Mouse (Mus musculus) myocyte (in vitro differentiated cells): ENCODE measurements around the gene Sf3b1. TPM values are rescaled to one million over a fixed set of nuclear protein-coding genes. Genes with fewer than 3 reads are reported as not detected.
"Not testable (repeated sequence)": the region's sequence is repeated elsewhere in the genome, so short reads cannot be mapped to it uniquely, and the experiment has no call there.

Experiments
- H3K27me3 ChIP-seq: one replicate; pipeline ENCODE4 v1.6.1; 2011; ENCODE audit not compliant: control insufficient read depth, insufficient read depth, insufficient read length
- H3K36me3 ChIP-seq: one replicate; pipeline ENCODE4 v1.6.1; 2011; ENCODE audit not compliant: control insufficient read depth, insufficient read depth
- H3K4me2 ChIP-seq: one replicate; pipeline ENCODE4 v1.6.1; 2011; ENCODE audit warnings: low read depth, control low read depth
- H3K4me3 ChIP-seq: one replicate; pipeline ENCODE4 v1.5.1; 2011; ENCODE audit warnings: mild to moderate bottlenecking, control low read depth, moderate library complexity
- H3K79me2 ChIP-seq: one replicate; pipeline ENCODE4 v1.6.1; 2011; ENCODE audit not compliant: control insufficient read depth, insufficient read depth
- H3ac ChIP-seq: one replicate; pipeline ENCODE4 v1.6.1; 2011; ENCODE audit not compliant: control insufficient read depth, insufficient read length
- CEBPB ChIP-seq: IDR thresholded peaks from 2 replicates; pipeline ENCODE4 v1.6.1; 2011; ENCODE audit warnings: mild to moderate bottlenecking, moderate library complexity; ENCODE audit not compliant: poor library complexity, insufficient read depth, severe bottlenecking
- E2F4 ChIP-seq: IDR thresholded peaks from one replicate; pipeline ENCODE4 v1.6.1; 2011; ENCODE audit warnings: mild to moderate bottlenecking, control low read depth, moderate library complexity; ENCODE audit not compliant: insufficient read depth
- MAX ChIP-seq: IDR thresholded peaks from one replicate; pipeline ENCODE4 v1.6.1; 2011; ENCODE audit warnings: low read depth, mild to moderate bottlenecking, control low read depth
- MYOD1 ChIP-seq, 3 experiments: IDR thresholded peaks; one replicate each; pipeline ENCODE4 v1.6.1; 2011; ENCODE audit warnings: control low read depth in 2 of 3, low read depth in 2 of 3, mild to moderate bottlenecking in 2 of 3, moderate library complexity in 1 of 3; ENCODE audit not compliant: insufficient read length in 2 of 3, control insufficient read depth in 1 of 3
- MYOG ChIP-seq, 3 experiments: IDR thresholded peaks; one replicate each; pipeline ENCODE4 v1.6.1; 2011; ENCODE audit warnings: control low read depth in 2 of 3, low read depth in 2 of 3, mild to moderate bottlenecking in 2 of 3; ENCODE audit not compliant: insufficient read length in 2 of 3, control insufficient read depth in 1 of 3, insufficient read depth in 1 of 3
- POLR2A ChIP-seq: IDR thresholded peaks from one replicate; pipeline ENCODE4 v1.6.1; 2011; ENCODE audit warnings: low read depth, mild to moderate bottlenecking, control low read depth, moderate library complexity; ENCODE audit not compliant: insufficient read length
- POLR2AphosphoS2 ChIP-seq: IDR thresholded peaks from one replicate; pipeline ENCODE4 v1.6.1; 2011; ENCODE audit warnings: low read depth, control low read depth; ENCODE audit not compliant: insufficient read length
- REST ChIP-seq: IDR thresholded peaks from one replicate; pipeline ENCODE4 v1.6.1; 2011; ENCODE audit warnings: mild to moderate bottlenecking, control low read depth, moderate library complexity; ENCODE audit not compliant: insufficient read depth, insufficient read length
- SRF ChIP-seq: IDR thresholded peaks from one replicate; pipeline ENCODE4 v1.6.1; 2011; ENCODE audit warnings: low read depth; ENCODE audit not compliant: control insufficient read depth, insufficient read length
- TCF12 ChIP-seq: IDR thresholded peaks from one replicate; pipeline ENCODE4 v1.6.1; 2011; ENCODE audit warnings: mild to moderate bottlenecking, control low read depth; ENCODE audit not compliant: poor library complexity, insufficient read depth, severe bottlenecking
- TCF3 ChIP-seq: IDR thresholded peaks from one replicate; pipeline ENCODE4 v1.6.1; 2011; ENCODE audit warnings: low read depth, control low read depth; ENCODE audit not compliant: insufficient read length
- USF1 ChIP-seq: IDR thresholded peaks from one replicate; pipeline ENCODE4 v1.6.1; 2011; ENCODE audit warnings: low read depth, mild to moderate bottlenecking, control low read depth, moderate library complexity
- polyA plus RNA-seq: library from polyadenylated mRNA; unstranded; fragments of >200 nt; fragmentation: generic; extraction: Trizol; gene quantifications from one replicate; pipeline ENCODE4 v1.2.1, GENCODE M21; 2012; ENCODE audit warnings: missing spikeins

The Sf3b1 gene
- 31.8 TPM for polyA plus RNA-seq

DNA sequence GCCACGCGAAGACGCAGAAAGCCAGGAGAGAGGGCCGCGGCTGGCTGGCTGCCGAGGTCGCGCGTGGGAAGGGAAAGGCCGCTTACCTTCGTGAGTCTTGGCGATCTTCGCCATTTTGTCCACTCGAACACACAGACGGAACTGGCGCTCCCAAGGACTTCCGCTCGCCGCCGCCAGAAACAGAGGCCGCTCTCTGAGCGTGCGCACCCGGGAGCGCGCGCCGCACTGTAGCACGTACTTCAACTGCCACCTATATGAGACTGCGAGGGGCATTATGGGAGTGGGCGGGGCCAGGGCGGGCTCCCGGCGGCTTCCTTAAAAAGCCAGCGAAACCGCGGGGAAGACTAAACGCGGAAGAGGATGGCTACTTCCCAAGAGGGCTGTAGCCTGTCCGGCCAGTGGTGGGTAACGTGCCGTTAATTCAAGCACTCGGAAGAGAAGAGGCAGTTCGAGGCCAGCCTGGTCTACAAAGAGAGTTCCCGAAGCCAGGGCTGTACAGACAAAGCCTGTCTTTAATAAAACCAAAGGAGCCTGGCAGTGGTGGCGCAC lies at the start of gene Sf3b1:
Sf3b1 (minus strand) TSS at position 229 of the 549 bp plus-strand sequence.
- no peaks in the 10 kb centered on the region for H3K27me3 ChIP-seq
- H3ac ChIP-seq: peak within 1 kb of the TSS; percentile 98
- no peaks in the 10 kb centered on the region for H3K36me3 ChIP-seq
- peak within 1 kb of the TSS; percentile 98 for H3K4me2 ChIP-seq
- TF ChIP-seq E2F4: peak; percentile 80
- peak; percentile 83 for TF ChIP-seq POLR2A
- peak; percentile 36 for TF ChIP-seq SRF
- peak; percentile 86 for TF ChIP-seq POLR2AphosphoS2
- TF ChIP-seq TCF3: no peak
- no peak for TF ChIP-seq TCF12
- no peak for TF ChIP-seq REST
- peaks cover 48% of the 10 kb centered on the region for H3K79me2 ChIP-seq
- H3K4me3 ChIP-seq: peak within 1 kb of the TSS; percentile 97

DNA sequence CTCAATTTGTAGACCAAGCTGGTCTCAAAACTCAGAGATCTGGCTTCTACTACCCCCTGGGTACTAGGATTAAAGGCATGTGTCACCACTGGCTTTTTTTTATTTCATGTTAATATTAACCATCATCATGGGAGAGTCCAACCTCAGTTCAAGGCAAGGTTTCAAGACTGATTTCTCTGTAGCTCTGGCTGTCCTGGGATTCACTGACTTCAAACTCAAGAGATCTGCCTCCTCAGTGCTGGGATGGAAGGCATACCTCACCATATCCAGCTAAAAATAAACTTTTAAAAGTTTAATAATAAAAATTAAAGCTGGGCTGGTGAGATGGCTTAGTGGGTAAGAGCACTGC lies 49.1 kb upstream of the Sf3b1 start:
- no peak overlapping the region for H3K4me2 ChIP-seq
- no peaks in the 10 kb centered on the region for H3K27me3 ChIP-seq
- TF ChIP-seq TCF3 (no peak), MAX (no peak), MYOG (IDR thresholded peaks at IDR 0.05; ENCODE audit: control insufficient read depth in 1 of 3, insufficient read depth in 1 of 3, insufficient read length in 2 of 3, low read depth in 2 of 3) (no peak), TCF12 (no peak), SRF (no peak), REST (no peak), MYOD1 (IDR thresholded peaks at IDR 0.05; ENCODE audit: control insufficient read depth in 1 of 3, insufficient read length in 2 of 3, low read depth in 2 of 3) (no peak), POLR2AphosphoS2 (no peak), POLR2A (no peak), E2F4 (no peak), CEBPB (no peak), USF1 (no peak)
- H3K4me3 ChIP-seq: no peak overlapping the region
- peaks cover 7% of the 10 kb centered on the region for H3K79me2 ChIP-seq
- peaks cover 70% of the 10 kb centered on the region for H3K36me3 ChIP-seq
- no peak overlapping the region for H3ac ChIP-seq

DNA sequence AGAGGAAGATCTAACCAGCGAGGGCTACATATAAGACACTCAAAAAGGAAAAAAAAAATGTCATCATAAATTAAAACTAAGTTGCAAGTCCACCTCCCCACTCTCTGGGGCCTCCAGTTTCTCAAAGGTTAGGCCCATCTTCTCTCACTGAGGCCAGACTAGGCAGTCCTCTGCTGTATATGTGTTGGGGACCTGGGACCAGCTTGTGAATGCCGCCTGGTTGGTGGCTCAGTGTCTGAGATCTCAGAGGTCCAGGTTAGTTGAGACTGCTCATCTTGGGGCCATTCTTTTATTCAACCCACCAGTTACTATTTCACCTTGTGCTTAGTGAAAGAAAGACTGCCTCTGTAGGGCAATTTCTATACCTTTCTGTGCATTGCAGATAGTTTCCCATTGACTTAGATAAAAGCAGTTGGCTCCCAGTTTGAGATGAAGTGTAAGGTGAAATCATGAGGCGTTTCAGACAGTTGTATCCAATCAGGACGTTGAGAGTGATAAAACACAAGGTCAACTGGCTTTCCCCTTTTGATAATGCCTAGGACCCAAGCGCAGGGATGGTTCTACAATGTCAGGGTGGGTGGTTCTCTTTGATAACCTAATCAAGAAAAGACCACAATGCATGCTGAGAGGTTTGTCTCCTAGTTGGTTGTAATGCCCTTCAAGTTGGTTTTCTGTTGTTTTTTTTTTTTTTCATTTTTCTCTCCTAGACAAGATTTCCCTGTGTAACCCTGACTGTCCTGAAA lies 48.5 kb upstream of the Sf3b1 start:
- peaks cover 70% of the 10 kb centered on the region for H3K36me3 ChIP-seq
- TF ChIP-seq REST: no peak

DNA sequence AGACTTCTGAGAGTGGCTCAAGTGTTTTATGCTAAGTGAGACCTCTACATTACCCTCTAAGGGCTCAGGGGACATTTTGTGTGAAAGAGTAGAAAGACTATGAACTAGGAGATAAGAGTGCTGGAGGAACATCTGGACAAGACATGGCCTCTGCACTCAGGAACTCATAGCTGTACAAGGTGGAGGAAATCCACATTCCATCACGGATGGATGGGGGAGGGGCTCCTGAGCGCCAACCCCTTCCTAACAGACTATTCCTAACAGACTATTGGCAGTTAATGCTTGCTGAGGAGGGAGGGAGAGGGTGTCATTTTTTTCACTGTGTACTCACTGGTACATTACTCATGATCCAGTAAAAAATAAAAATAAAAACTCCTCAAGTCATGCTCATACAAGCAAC lies 47.5 kb upstream of the Sf3b1 start:
- no peak overlapping the region for H3K4me2 ChIP-seq
- H3K79me2 ChIP-seq: peaks cover 4% of the 10 kb centered on the region
- no peak overlapping the region for H3K4me3 ChIP-seq
- no peaks in the 10 kb centered on the region for H3K27me3 ChIP-seq
- H3K36me3 ChIP-seq: peaks cover 68% of the 10 kb centered on the region
- H3ac ChIP-seq: no peak overlapping the region
- no peak for TF ChIP-seq SRF
- TF ChIP-seq POLR2AphosphoS2: peak; percentile 42

More for the DNA sequence above, 48.5 kb upstream of the Sf3b1 start:
- H3K4me3 ChIP-seq: no peak overlapping the region
- peaks cover 4% of the 10 kb centered on the region for H3K79me2 ChIP-seq
- H3K27me3 ChIP-seq: no peaks in the 10 kb centered on the region
- no peak overlapping the region for H3K4me2 ChIP-seq
- no peak overlapping the region for H3ac ChIP-seq

DNA sequence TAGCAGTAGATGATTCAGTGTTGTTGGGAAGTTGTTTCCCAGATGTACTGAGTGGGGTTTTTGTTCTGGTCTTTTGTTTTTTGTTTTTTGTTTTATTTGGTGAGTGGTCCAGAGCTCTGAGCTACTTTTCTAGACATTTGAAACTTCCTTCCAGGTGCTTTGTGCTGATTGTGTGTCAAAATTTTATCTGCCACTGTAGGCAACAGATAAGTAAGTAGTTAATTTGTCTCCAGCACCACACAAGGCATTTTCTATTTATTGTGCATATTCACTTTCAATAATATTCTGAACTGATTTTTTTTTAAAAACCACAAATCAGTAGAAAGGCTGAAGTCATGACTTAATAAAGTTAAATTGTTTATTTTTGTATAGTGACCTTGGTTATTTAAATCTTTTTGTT lies 45.0 kb upstream of the Sf3b1 start:
- H3K4me3 ChIP-seq, H3K4me2 ChIP-seq, H3K79me2 ChIP-seq, H3K27me3 ChIP-seq, H3ac ChIP-seq: not testable (repeated sequence)
- H3K36me3 ChIP-seq: peaks cover 70% of the 10 kb centered on the region

DNA sequence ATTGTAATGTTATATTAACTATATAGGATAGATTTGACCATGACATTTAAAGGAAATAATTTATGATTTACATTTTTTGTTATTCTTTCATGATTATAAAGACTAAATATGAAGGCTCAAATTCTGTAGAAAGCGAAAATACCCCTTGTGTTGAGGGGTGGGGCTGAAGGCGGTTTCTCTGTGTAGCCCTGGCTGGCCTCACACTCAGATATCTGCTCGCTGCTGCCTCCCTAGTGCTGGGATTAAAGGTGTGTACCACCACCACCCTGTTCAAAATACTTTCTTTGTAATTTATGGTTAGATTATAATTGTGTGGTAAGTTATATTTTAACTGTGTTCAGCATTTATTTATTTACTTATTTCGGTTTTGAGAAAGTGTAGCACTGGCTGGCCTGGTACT lies 34.5 kb upstream of the Sf3b1 start:
- Histone ChIP-seq H3K79me2 (peaks cover 73% of the 10 kb centered on the region), H3K4me3 (no peak overlapping the region), H3K27me3 (no peaks in the 10 kb centered on the region), H3K36me3 (peaks cover 40% of the 10 kb centered on the region), H3K4me2 (no peak overlapping the region), H3ac (no peak overlapping the region)
- no peak for TF ChIP-seq MYOD1 (IDR thresholded peaks at IDR 0.05; ENCODE audit: control insufficient read depth in 1 of 3, insufficient read length in 2 of 3, low read depth in 2 of 3)
- TF ChIP-seq TCF12: no peak
- no peak for TF ChIP-seq POLR2AphosphoS2
- no peak for TF ChIP-seq SRF
- TF ChIP-seq MYOG (IDR thresholded peaks at IDR 0.05; ENCODE audit: control insufficient read depth in 1 of 3, insufficient read depth in 1 of 3, insufficient read length in 2 of 3, low read depth in 2 of 3): no peak
- no peak for TF ChIP-seq CEBPB
- no peak for TF ChIP-seq POLR2A
- TF ChIP-seq TCF3: no peak
- TF ChIP-seq REST: no peak
